Mouse (Mus musculus) naive thymus-derived CD4-positive, alpha-beta T cell, adult 2 months (primary cell): ENCODE measurements around the gene Lce1d.
"Not testable (repeated sequence)": the region's sequence is repeated elsewhere in the genome, so short reads cannot be mapped to it uniquely, and the experiment has no call there.

ENCODE experiments used
- DNase-seq: peaks from one replicate; pipeline ENCODE4 v3.0.0-alpha.2; 2011; ENCODE audit warnings: low read depth

The Lce1d gene

GRCm38 (mm10) chr3:92687110-92687509, at the start of gene Lce1d:
Gene Lce1d (minus strand): TSS chr3:92687210.
- no peak for DNase-seq

GRCm38 (mm10) chr3:92722631-92723030, 35.6 kb upstream of the Lce1d start:
- no peak for DNase-seq

- no peak for DNase-seq
Measured at GRCm38 (mm10) chr3:92720250-92720649, 33.2 kb upstream of the Lce1d start, which contains the start of gene Lce1f. Gene Lce1f (minus strand): TSS chr3:92720350.

- DNase-seq: no peak
Measured at GRCm38 (mm10) chr3:92715122-92715521, 28.1 kb upstream of the Lce1d start.

GRCm38 (mm10) chr3:92708974-92709373, 22.0 kb upstream of the Lce1d start, which contains the start of gene Lce1e:
Gene Lce1e (minus strand): TSS chr3:92709074.
- no peak for DNase-seq

- DNase-seq: no peak
Measured at GRCm38 (mm10) chr3:92694613-92695012, 7.6 kb upstream of the Lce1d start.

- no peak for DNase-seq
Measured at GRCm38 (mm10) chr3:92691688-92692087, 4.7 kb upstream of the Lce1d start.

- not testable (repeated sequence) for DNase-seq
Measured at GRCm38 (mm10) chr3:92689154-92689553, 2.1 kb upstream of the Lce1d start.

GRCm38 (mm10) chr3:92678947-92679346, 8.1 kb downstream of the Lce1d start, which contains the start of gene Lce1c:
Gene Lce1c (plus strand): TSS chr3:92679247.
- DNase-seq: no peak

- DNase-seq: no peak
Measured at GRCm38 (mm10) chr3:92670215-92670614, 16.8 kb downstream of the Lce1d start, which contains the start of gene Lce1a2. Gene Lce1a2 (minus strand): TSS chr3:92670315.

- no peak for DNase-seq
Measured at GRCm38 (mm10) chr3:92656826-92657225, 30.2 kb downstream of the Lce1d start, which contains the start of gene Lce1b. Gene Lce1b (minus strand): TSS chr3:92656926.

- no peak for DNase-seq
Measured at GRCm38 (mm10) chr3:92648207-92648606, 38.8 kb downstream of the Lce1d start, which contains the start of gene Lce1a1. Gene Lce1a1 (minus strand): TSS chr3:92648307.

- no peak for DNase-seq
Measured at GRCm38 (mm10) chr3:92639854-92640253, 47.2 kb downstream of the Lce1d start.

- DNase-seq: no peak
Measured at GRCm38 (mm10) chr3:92638653-92638991, 48.4 kb downstream of the Lce1d start.

GRCm38 (mm10) chr3:92637745-92638652, 49.0 kb downstream of the Lce1d start:
- no peak for DNase-seq
